Mouse (Mus musculus) forebrain, embryonic 12.5 days (tissue): ENCODE measurements around the gene Ccna1. TPM values are rescaled to one million over a fixed set of nuclear protein-coding genes. Genes with fewer than 3 reads are reported as not detected.
A peak's percentile ranks its signal among the peaks of the same experiment; 100 is the strongest.

ENCODE experiments used
- ATAC-seq: fragments of 200-750 bp; cut with Nextera tagmentation; 2 replicates; pipeline ENCODE4 v1.8.0; 2017; ENCODE audit warnings: moderate TSS enrichment; ENCODE audit not compliant: low FRiP score
- H3K27ac ChIP-seq: fragments of 300-500 bp; sonication (generic); 2 replicates; pipeline ENCODE4 v1.5.1; 2016; ENCODE audit warnings: mild to moderate bottlenecking
- H3K27me3 ChIP-seq: fragments of 300-500 bp; sonication (generic); 2 replicates; pipeline ENCODE4 v1.6.1; 2016; ENCODE audit warnings: mild to moderate bottlenecking
- H3K36me3 ChIP-seq: fragments of 300-500 bp; sonication (generic); replicated peaks from 2 replicates; pipeline ENCODE4 v1.6.1; 2016; ENCODE audit warnings: mild to moderate bottlenecking
- H3K4me1 ChIP-seq: fragments of 300-500 bp; sonication (generic); 2 replicates; pipeline ENCODE4 v1.6.1; 2016
- H3K4me2 ChIP-seq: fragments of 300-500 bp; sonication (generic); 2 replicates; pipeline ENCODE4 v1.6.1; 2016; ENCODE audit warnings: mild to moderate bottlenecking, moderate library complexity
- H3K4me3 ChIP-seq: fragments of 300-500 bp; sonication (generic); replicated peaks from 2 replicates; pipeline ENCODE4 v1.5.1; 2016; ENCODE audit warnings: mild to moderate bottlenecking
- H3K9ac ChIP-seq: fragments of 300-500 bp; sonication (generic); 2 replicates; pipeline ENCODE4 v1.6.1; 2016; ENCODE audit warnings: mild to moderate bottlenecking
- H3K9me3 ChIP-seq: fragments of 300-500 bp; sonication (generic); 2 replicates; pipeline ENCODE4 v1.6.1; 2016
- WGBS: fragments of 180-500 bp; shearing (Covaris S2); methylation state at CpG from one replicate; pipeline ENCODE4 v1.1.7; 2016; 5-methylcytosine and 5-hydroxymethylcytosine counted together
- polyA plus RNA-seq: library from polyadenylated mRNA; unstranded; fragments of >200 nt; fragmentation: Nextera tagmentation; extraction: Ambion mirVana; gene quantifications from 2 replicates; pipeline ENCODE4 v1.2.1, GENCODE M21; 2016

Gene Ccna1
- polyA plus RNA-seq, result 3.2 and 6.0 TPM in 2 replicates

DNA sequence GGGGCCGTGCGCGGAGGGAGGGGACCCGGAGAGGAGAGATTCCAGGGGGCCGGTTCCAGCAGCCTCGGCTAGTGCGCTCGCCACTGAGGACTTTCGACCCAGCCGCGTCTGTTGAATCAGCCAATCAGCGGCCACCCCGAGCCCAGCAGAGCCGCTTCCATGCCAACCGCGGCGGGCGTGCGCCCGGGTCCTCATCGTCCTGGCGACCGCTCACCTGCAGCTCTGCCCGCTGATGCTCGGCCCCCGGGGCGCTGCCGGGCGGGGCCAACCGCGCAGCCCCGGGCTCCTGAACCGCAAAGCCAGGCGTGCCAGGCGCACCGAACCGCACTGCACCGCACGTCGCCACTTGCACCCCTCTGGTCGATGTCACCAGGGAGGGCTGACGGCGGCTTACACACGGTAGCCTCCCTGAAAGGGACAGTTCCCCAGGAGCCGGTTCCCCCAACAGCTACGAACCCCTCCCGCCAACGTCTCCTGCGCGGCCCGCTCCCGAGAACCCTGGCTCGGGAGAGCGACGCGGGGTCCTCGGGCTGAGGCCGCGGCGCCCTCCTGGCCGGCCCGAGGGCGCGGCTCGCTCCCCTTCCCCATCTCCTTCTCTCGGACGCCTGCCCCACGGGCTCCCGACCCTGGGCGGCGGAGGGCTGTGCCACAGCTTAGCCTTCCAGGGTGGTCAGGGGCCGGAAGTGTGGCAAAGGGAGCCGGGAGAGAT lies at the start of gene Ccna1:
TSS of gene Ccna1 (minus strand) at position 464 of the 709 bp plus-strand sequence.
- under 1% methylated on average over 72 of the region's 73 CpGs for WGBS
- Histone ChIP-seq H3K4me1 (peaks cover 16% of the 10 kb centered on the region), H3K9me3 (no peaks in the 10 kb centered on the region), H3K27me3 (peaks cover 42% of the 10 kb centered on the region), H3K27ac (no peak within 1 kb of the TSS), H3K4me2 (peak within 1 kb of the TSS; percentile 96), H3K9ac (peak within 1 kb of the TSS; percentile 69), H3K36me3 (no peaks in the 10 kb centered on the region), H3K4me3 (peak within 1 kb of the TSS; percentile 64)
- peak; percentile 96 for ATAC-seq

DNA sequence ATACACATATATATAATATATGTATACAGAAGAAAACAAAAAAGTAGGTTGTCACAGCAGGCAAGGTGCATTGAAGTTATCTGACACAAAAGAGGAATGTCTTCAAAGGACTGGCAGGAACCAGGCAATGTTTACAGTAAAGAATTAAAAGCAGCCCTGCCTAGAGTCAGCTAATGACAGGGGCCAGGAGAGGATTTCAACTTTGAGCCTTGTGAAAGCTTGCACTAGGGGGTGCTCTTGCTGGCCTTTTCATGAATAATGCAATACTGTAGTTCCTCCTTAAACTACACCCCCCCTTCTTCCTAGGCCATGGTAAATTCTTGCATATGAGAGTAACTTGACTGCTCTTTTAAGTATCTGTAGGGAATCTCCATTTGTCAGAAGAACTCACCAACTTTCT lies 45.8 kb upstream of the Ccna1 start:
- H3K27ac ChIP-seq, result no peak overlapping the region
- no peak for ATAC-seq

DNA sequence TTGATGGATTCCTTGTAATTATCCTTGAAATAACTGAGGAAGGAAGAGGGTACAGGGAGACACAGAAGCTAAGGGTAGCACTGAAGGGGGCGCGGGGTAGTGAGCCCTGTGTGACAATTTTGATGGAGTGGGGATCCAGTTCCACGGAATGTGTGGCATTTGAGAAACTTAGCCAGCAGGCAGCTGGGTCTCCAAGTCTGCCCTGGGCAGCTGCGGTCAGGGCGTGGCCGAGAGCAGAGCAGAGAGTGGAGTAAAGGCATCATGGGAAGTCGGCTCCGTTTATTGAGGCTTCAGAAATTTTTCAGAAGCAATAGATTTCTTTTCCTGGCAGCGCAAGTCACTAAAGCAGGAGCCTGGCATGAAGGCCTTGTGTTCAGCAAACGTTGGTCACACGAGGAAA lies 43.7 kb upstream of the Ccna1 start:
- WGBS, result 86% methylated on average over 11 of the region's 11 CpGs
- H3K4me1 ChIP-seq, result peaks cover 26% of the 10 kb centered on the region
- H3K36me3 ChIP-seq, result no peaks in the 10 kb centered on the region
- no peak overlapping the region for H3K4me2 ChIP-seq
- no peak overlapping the region for H3K9ac ChIP-seq
- H3K4me3 ChIP-seq, result no peak overlapping the region
- H3K9me3 ChIP-seq, result no peaks in the 10 kb centered on the region
- no peak overlapping the region for H3K27ac ChIP-seq
- no peak for ATAC-seq
- no peaks in the 10 kb centered on the region for H3K27me3 ChIP-seq

More for the DNA sequence above, 45.8 kb upstream of the Ccna1 start:
- Histone ChIP-seq H3K9me3 (no peaks in the 10 kb centered on the region), H3K9ac (no peak overlapping the region), H3K4me2 (no peak overlapping the region), H3K4me1 (peaks cover 21% of the 10 kb centered on the region), H3K27me3 (no peaks in the 10 kb centered on the region), H3K4me3 (no peak overlapping the region), H3K36me3 (no peaks in the 10 kb centered on the region)

DNA sequence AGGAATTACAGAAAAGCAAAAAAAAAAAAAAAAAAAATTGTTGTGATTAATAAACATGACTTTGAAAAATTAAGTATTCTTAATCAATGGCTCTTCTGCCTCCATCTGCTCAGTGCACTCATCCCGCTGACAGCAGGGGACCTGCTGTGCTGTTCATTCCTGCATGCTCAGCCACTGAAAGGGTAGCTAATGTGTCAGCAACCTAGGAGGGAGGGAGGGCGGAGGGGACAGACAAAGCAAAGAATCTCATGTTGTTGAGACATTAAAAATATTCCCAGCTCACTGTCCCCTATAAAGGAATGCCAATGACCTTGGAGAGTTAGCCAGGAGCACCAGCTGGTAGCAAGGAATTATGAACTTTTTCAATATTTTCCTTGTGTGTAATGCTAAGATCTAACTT lies 42.7 kb upstream of the Ccna1 start:
- H3K4me3 ChIP-seq, result no peak overlapping the region
- no peak overlapping the region for H3K27ac ChIP-seq
- H3K27me3 ChIP-seq, result no peaks in the 10 kb centered on the region
- ATAC-seq, result peak; percentile 82
- H3K4me2 ChIP-seq, result no peak overlapping the region
- no peaks in the 10 kb centered on the region for H3K36me3 ChIP-seq
- H3K4me1 ChIP-seq, result peaks cover 26% of the 10 kb centered on the region
- 20% methylated on average over 2 of the region's 2 CpGs for WGBS
- H3K9me3 ChIP-seq, result no peaks in the 10 kb centered on the region
- no peak overlapping the region for H3K9ac ChIP-seq

DNA sequence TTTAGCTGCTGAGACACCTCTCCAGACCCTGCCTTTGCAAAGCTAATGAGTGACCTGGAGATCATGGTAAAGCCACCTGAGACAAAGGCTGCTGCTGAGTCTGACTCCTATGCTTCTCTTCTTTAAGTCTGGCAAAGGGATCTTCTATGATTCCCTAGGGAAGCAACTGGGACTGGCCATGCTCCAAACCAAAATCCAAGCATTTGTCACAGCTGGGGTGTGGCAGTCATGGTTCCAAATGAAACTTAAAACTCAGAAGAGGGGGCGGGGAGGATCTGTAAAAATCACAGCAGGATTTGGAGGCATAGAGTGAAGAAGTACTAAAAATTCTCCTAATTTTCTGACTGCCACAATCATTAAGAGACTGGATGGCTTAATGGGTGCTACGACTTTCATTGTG lies 41.9 kb upstream of the Ccna1 start:
- ATAC-seq, result no peak
- H3K36me3 ChIP-seq, result no peaks in the 10 kb centered on the region
- H3K4me1 ChIP-seq, result peaks cover 26% of the 10 kb centered on the region
- 69% methylated on average over 2 of the region's 2 CpGs for WGBS
- H3K9me3 ChIP-seq, result no peaks in the 10 kb centered on the region
- H3K27ac ChIP-seq, result 0 out of 2 replicates have a peak overlapping the region, but pooled peaks have one; percentile 47
- H3K9ac ChIP-seq, result no peak overlapping the region
- H3K4me2 ChIP-seq, result no peak overlapping the region
- no peaks in the 10 kb centered on the region for H3K27me3 ChIP-seq
- no peak overlapping the region for H3K4me3 ChIP-seq

DNA sequence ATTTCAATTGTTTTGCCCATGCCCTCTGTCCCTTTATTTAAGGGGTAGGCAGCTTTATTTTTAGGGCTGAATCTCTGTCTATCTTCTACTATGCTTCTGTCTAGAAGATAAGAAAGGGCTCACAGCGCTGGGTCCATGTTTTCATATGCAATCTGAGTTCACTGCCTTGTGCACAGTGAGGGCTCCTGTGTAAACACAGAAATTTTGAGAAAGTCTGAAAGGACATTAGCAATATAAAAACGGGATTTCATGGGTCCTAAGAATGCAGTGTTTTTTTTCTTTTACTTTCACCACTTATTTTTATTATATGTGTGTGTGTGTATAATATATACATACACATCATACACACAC lies 41.3 kb upstream of the Ccna1 start:
- no peak overlapping the region for H3K4me3 ChIP-seq
- H3K36me3 ChIP-seq, result no peaks in the 10 kb centered on the region
- no peak overlapping the region for H3K9ac ChIP-seq
- ATAC-seq, result no peak
- WGBS, result 63% methylated on average over 2 of the region's 2 CpGs
- H3K9me3 ChIP-seq, result no peaks in the 10 kb centered on the region
- peak overlapping the region; percentile 16; the same call in 1 of the 2 replicates for H3K4me2 ChIP-seq
- H3K4me1 ChIP-seq, result peaks cover 26% of the 10 kb centered on the region
- H3K27me3 ChIP-seq, result no peaks in the 10 kb centered on the region
- peak overlapping the region; percentile 47 for H3K27ac ChIP-seq

DNA sequence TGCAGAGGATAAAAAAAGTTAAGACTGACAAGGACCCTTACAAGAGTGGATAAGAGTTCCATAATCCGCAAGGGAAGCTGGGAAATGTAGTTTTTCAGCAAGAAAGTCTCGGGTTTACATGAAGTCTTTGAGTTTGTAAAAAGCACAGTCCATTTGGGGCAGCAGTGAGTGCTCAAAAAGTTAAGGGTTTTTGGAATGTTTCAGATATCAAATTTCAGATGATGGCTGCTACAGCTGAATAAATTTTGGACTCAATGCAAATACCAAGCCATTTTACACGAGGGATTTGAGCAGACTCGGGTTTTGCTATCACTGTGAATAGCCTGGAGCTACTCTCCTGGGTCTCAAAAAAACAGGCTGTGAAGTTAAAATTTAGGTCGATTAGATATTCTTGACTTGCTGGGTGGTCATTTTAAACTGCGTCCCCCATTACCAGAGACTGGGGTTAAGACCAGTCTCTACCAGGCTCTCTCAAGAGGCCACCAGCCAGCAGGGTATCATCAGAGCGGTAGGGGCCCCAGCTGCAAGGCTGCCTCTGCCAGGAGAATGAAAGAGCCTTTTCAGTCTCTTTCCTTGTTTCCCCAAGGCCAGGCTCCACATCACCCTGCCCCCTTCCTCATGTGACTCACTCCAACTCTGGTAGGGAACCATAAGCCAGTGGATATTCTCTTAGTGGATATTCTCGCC lies 40.8 kb upstream of the Ccna1 start:
- 18% methylated on average over 8 of the region's 8 CpGs for WGBS
- ATAC-seq, result peak; percentile 84
- H3K4me3 ChIP-seq, result no peak overlapping the region

DNA sequence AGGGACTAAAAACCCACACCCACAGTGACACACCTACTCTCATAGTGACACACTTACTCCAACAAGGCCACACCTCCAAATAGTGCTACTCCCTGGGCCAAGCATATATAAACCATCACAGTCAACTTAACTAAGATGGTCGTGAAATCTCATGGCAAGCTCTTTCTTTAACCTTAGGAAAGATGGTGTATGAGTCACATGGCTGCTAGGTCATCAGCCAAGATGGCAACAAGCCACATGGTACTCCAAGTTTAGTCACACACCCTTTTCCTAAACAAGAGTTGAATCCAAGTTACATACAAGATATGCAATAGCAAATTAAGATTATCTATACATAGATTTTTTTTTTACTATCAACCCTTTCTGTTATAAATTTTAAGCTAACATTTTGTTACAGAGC lies 37.9 kb upstream of the Ccna1 start:
- H3K9ac ChIP-seq, result no peak overlapping the region
- WGBS, result 73% methylated on average over 1 of the region's 1 CpGs
- H3K27ac ChIP-seq, result no peak overlapping the region
- peaks cover 23% of the 10 kb centered on the region for H3K4me1 ChIP-seq
- H3K4me2 ChIP-seq, result no peak overlapping the region
- H3K4me3 ChIP-seq, result no peak overlapping the region
- H3K36me3 ChIP-seq, result no peaks in the 10 kb centered on the region
- no peaks in the 10 kb centered on the region for H3K27me3 ChIP-seq
- no peak for ATAC-seq
- H3K9me3 ChIP-seq, result no peaks in the 10 kb centered on the region

More for the DNA sequence above, 40.8 kb upstream of the Ccna1 start:
- H3K9me3 ChIP-seq, result no peaks in the 10 kb centered on the region
- peak overlapping the region; percentile 47 for H3K27ac ChIP-seq
- H3K9ac ChIP-seq, result no peak overlapping the region
- H3K4me1 ChIP-seq, result peaks cover 26% of the 10 kb centered on the region
- H3K4me2 ChIP-seq, result peak overlapping the region; percentile 16
- no peaks in the 10 kb centered on the region for H3K36me3 ChIP-seq
- H3K27me3 ChIP-seq, result no peaks in the 10 kb centered on the region

DNA sequence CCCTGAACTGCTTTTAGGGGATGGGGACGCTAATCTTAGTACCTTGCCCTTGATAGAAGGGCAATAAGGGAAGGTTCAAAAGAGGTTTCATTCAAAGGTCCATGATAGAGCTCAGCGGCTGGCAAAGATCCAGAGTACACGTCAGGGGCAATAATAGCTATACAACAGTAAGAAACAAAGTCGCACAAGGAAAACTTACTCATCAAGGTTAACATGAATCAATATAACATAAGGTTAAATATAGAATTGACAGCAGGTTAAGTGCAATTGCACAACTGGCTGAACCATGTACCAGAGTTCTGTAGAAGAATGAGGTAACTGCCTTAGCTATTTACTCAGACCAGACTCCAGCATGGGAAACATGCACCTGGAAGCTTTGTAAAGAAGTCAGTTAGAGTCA lies 34.0 kb upstream of the Ccna1 start:
- Histone ChIP-seq H3K27ac (no peak overlapping the region), H3K36me3 (no peaks in the 10 kb centered on the region), H3K4me2 (no peak overlapping the region), H3K9me3 (no peaks in the 10 kb centered on the region), H3K4me1 (no peaks in the 10 kb centered on the region), H3K9ac (no peak overlapping the region), H3K27me3 (no peaks in the 10 kb centered on the region), H3K4me3 (no peak overlapping the region)
- no peak for ATAC-seq
- 86% methylated on average over 4 of the region's 4 CpGs for WGBS

DNA sequence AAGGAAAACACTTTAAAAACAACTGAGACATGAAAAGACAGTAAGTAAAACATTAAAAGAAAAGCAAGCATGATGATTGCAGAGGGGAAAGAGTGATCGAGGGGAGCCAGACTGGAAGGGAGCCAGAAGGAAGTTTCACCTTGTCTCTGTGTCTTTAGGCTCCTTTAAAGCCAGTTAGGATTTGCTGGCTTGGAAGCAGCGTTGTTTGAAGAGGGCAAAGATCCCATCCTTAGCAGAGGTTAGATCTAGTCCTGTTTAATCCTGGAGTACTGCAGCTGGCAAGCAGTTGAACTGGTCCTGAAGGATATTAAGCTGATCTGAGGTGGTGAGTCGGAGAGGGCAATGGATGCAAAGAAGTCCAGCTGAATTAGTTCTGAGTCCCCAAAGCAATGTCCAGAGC lies 33.5 kb upstream of the Ccna1 start:
- Histone ChIP-seq H3K36me3 (no peaks in the 10 kb centered on the region), H3K4me1 (no peaks in the 10 kb centered on the region), H3K27me3 (no peaks in the 10 kb centered on the region), H3K4me3 (no peak overlapping the region), H3K4me2 (no peak overlapping the region), H3K9me3 (no peaks in the 10 kb centered on the region), H3K9ac (no peak overlapping the region), H3K27ac (no peak overlapping the region)
- no peak for ATAC-seq
- WGBS, result 82% methylated on average over 3 of the region's 3 CpGs

DNA sequence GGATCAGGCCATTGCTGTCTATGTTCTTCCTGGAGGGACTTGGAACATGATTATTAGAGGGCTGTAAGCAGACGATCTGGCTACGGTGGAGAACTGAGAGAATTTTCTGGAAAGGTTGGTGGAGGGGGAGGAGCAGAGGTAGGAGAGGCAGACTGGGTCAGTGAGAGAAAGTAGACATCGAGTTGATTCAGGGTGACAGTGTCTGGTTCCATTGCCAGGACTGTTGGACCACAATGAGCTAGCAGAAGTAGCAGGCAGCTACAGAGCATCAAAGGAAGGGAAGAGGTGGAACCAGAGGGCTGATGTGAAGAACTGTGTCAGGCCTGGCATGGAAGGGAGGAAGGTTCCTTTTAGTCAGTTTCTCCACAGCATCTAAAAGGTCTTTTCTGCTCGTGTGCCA lies 33.1 kb upstream of the Ccna1 start:
- Histone ChIP-seq H3K9ac (no peak overlapping the region), H3K27me3 (no peaks in the 10 kb centered on the region), H3K36me3 (no peaks in the 10 kb centered on the region), H3K4me2 (no peak overlapping the region), H3K4me1 (no peaks in the 10 kb centered on the region), H3K9me3 (no peaks in the 10 kb centered on the region), H3K27ac (no peak overlapping the region), H3K4me3 (no peak overlapping the region)
- ATAC-seq, result no peak
- WGBS, result 78% methylated on average over 4 of the region's 4 CpGs

DNA sequence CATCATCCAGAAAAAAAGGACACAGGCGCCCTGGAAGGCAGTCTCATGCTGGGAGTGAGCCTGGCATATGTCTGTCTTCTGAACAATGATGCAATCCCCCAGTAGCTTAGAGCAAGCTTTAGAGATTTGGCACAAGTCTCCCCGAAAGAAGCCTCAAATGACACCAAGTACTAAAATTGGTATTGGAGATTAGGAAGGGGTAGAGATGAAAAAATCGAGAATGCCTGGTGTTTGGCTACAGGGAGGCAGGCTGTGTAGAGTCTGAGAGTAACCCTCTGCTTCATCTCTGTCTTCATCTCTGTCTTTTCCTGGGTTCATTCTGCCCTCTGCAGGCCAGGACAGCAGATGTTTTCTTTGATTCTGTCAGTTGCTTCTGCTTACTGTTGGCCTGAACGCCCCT lies 32.1 kb upstream of the Ccna1 start:
- Histone ChIP-seq H3K9me3 (no peaks in the 10 kb centered on the region), H3K27ac (no peak overlapping the region), H3K36me3 (no peaks in the 10 kb centered on the region), H3K4me1 (no peaks in the 10 kb centered on the region), H3K9ac (no peak overlapping the region), H3K4me2 (no peak overlapping the region), H3K27me3 (no peaks in the 10 kb centered on the region), H3K4me3 (no peak overlapping the region)
- ATAC-seq, result no peak
- 79% methylated on average over 4 of the region's 4 CpGs for WGBS

DNA sequence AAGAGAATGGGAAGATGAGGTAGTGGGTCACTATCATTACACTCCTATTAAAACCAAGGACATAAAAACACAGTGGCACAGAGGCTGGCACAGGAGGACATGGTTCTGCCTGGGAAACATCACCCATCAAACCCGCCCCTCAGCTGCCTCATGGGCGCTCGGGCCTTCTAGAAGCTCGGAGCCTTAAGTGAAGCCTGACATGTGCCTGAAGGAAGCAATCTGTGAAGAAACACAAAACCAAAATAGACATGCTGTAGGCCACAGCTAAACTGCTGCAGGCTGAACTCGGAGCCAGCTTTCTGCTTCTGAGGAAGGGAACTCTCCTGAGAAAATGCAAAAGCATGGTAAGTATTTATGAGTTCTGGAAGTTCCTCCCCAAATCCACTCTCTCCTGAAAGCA lies 31.6 kb upstream of the Ccna1 start:
- WGBS, result 89% methylated on average over 5 of the region's 5 CpGs
- Histone ChIP-seq H3K27me3 (no peaks in the 10 kb centered on the region), H3K4me1 (no peaks in the 10 kb centered on the region), H3K27ac (no peak overlapping the region), H3K4me2 (no peak overlapping the region), H3K36me3 (no peaks in the 10 kb centered on the region), H3K4me3 (no peak overlapping the region), H3K9me3 (no peaks in the 10 kb centered on the region), H3K9ac (no peak overlapping the region)
- no peak for ATAC-seq
